Mouse (Mus musculus) ES-Bruce4 (cell line): ENCODE measurements around the gene Cacna1d.

Experiments used
- CTCF ChIP-seq: IDR thresholded peaks from one replicate; pipeline ENCODE4 v1.8.1; 2011; ENCODE audit warnings: low read depth, low read length
- POLR2A ChIP-seq: IDR thresholded peaks from one replicate; pipeline ENCODE4 v1.8.1; 2011; ENCODE audit warnings: low read length; ENCODE audit not compliant: insufficient read depth

DNA sequence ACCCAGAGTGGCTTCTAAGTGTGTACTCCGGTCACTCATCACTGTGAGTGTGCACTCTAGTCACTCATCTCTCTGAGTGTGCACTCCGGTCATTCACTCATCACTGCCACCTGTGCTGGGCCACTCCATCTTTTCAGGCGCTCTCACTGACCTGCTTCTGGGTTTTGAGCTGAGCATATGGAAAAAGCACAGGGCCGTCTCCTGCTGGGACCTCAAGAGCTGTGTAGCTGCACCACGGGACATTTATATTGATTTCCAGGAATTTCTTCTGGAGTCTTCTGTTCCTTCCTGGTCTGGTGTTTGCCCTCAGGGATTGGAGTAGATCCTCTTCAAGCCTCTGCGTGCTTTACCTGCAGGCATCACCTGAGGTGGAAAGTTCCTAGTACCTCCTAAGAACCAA is 269.2 kb downstream of the Cacna1d start:
- TF ChIP-seq POLR2A: no peak
- no peak for TF ChIP-seq CTCF
